Mouse (Mus musculus) embryonic facial prominence, embryonic 13.5 days (tissue): ENCODE data around the gene Ptgr2. TPM values are rescaled to one million over a fixed set of nuclear protein-coding genes. Genes with fewer than 3 reads are reported as not detected.

Source experiments
- ATAC-seq: fragments of 200-750 bp; cut with Nextera tagmentation; 2 replicates; pipeline ENCODE4 v1.8.0; 2017; ENCODE audit warnings: low read depth; ENCODE audit not compliant: insufficient number of reproducible peaks, insufficient read depth, low FRiP score, low TSS enrichment
- H3K27ac ChIP-seq: fragments of 300-500 bp; sonication (generic); 2 replicates; pipeline ENCODE4 v1.5.1; 2015; ENCODE audit warnings: moderate library complexity, mild to moderate bottlenecking, inconsistent platforms
- H3K27me3 ChIP-seq: fragments of 300-500 bp; sonication (generic); 2 replicates; pipeline ENCODE4 v1.6.1; 2015; ENCODE audit warnings: mild to moderate bottlenecking, inconsistent platforms
- H3K36me3 ChIP-seq: fragments of 300-500 bp; sonication (generic); 2 replicates; pipeline ENCODE4 v1.6.1; 2015; ENCODE audit warnings: mild to moderate bottlenecking, inconsistent platforms
- H3K4me1 ChIP-seq: fragments of 300-500 bp; sonication (generic); 2 replicates; pipeline ENCODE4 v1.6.1; 2015; ENCODE audit warnings: inconsistent platforms
- H3K4me2 ChIP-seq: fragments of 300-500 bp; sonication (generic); 2 replicates; pipeline ENCODE4 v1.6.1; 2015; ENCODE audit warnings: moderate library complexity, mild to moderate bottlenecking, inconsistent platforms
- H3K4me3 ChIP-seq: fragments of 300-500 bp; sonication (generic); 2 replicates; pipeline ENCODE4 v1.5.1; 2015; ENCODE audit warnings: mild to moderate bottlenecking, inconsistent platforms
- H3K9ac ChIP-seq: fragments of 300-500 bp; sonication (generic); 2 replicates; pipeline ENCODE4 v1.6.1; 2015; ENCODE audit warnings: mild to moderate bottlenecking, inconsistent platforms
- H3K9me3 ChIP-seq: fragments of 300-500 bp; sonication (generic); 2 replicates; pipeline ENCODE4 v1.6.1; 2016; ENCODE audit warnings: inconsistent platforms
- WGBS: fragments of 180-500 bp; shearing (Covaris S2); methylation state at CpG from one replicate; pipeline ENCODE4 v1.1.7; 2015; ENCODE audit warnings: mixed read lengths; 5-methylcytosine and 5-hydroxymethylcytosine counted together
- polyA plus RNA-seq: library from polyadenylated mRNA; unstranded; fragments of >200 nt; fragmentation: Nextera tagmentation; extraction: Ambion mirVana; gene quantifications from 2 replicates; pipeline ENCODE4 v1.2.1, GENCODE M21; 2015

The Ptgr2 gene
- polyA plus RNA-seq, 1 experiment from 2014 or later = 12.7 TPM

DNA sequence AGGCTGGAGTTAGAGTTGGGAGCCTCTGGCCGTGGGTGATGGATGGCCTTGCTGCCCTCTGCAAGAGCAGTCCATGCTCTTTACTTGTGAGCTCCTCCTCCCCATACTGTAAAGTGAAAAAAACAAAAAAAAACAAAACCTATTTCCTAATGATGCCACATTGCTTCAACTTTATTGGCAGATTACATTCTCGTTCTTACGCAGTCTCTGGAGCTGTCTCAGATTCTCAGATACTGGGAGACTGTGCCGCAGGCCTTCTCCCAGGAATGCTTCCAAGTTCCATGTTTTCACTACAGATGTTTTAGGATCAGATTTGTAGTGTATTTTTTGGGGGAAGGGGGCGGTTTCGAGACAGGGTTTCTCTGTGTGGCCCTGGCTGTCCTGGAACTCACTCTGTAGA is 80.1 kb downstream of the Ptgr2 start:
- Histone ChIP-seq H3K9me3 (no peaks in the 10 kb centered on the region), H3K9ac (no peak overlapping the region), H3K27ac (no peak overlapping the region), H3K4me1 (peaks cover 17% of the 10 kb centered on the region), H3K4me2 (no peak overlapping the region), H3K4me3 (no peak overlapping the region), H3K36me3 (peaks cover 32% of the 10 kb centered on the region), H3K27me3 (no peaks in the 10 kb centered on the region)
- ATAC-seq = no peak
- 96% methylated on average over 6 of the region's 6 CpGs for WGBS

Other genes starting within 250 kb of the Ptgr2 start
- 0.22 and 0.81 TPM in 2 replicates for gene Acot4, start 246.9 kb upstream of the Ptgr2 start, polyA plus RNA-seq
- gene Gm49366, start 246.3 kb upstream of the Ptgr2 start, polyA plus RNA-seq = not detected in 2 replicates
- gene Acot3, start 233.1 kb upstream of the Ptgr2 start, polyA plus RNA-seq = not detected in 2 replicates
- gene Acot5, start 215.9 kb upstream of the Ptgr2 start, polyA plus RNA-seq = 0.18 TPM in 1 of 2 replicates, not detected in the other
- gene Acot6, start 184.6 kb upstream of the Ptgr2 start, polyA plus RNA-seq = 1.4 and 1.6 TPM in 2 replicates
- 7.5 and 9.0 TPM in 2 replicates for gene Dnal1, start 170.9 kb upstream of the Ptgr2 start, polyA plus RNA-seq
- gene Pnma1, start 136.7 kb upstream of the Ptgr2 start, polyA plus RNA-seq = 0.74 and 1.1 TPM in 2 replicates
- gene Elmsan1, start 66.4 kb upstream of the Ptgr2 start, polyA plus RNA-seq = 9.9 and 11.1 TPM in 2 replicates
- 83.7 and 93.8 TPM in 2 replicates for gene Zfp410, start 31.6 kb downstream of the Ptgr2 start, polyA plus RNA-seq
- 43.3 and 45.1 TPM in 2 replicates for gene Coq6, start 76.4 kb downstream of the Ptgr2 start, polyA plus RNA-seq
- gene Fam161b, start 76.6 kb downstream of the Ptgr2 start, polyA plus RNA-seq = 4.2 and 5.5 TPM in 2 replicates
- gene Entpd5, start 123.8 kb downstream of the Ptgr2 start, polyA plus RNA-seq = 10.4 and 15.7 TPM in 2 replicates
- gene Bbof1, start 123.8 kb downstream of the Ptgr2 start, polyA plus RNA-seq = 2.3 and 2.6 TPM in 2 replicates
- gene Rnf113a2, start 132.0 kb downstream of the Ptgr2 start, polyA plus RNA-seq = 27.9 and 36.2 TPM in 2 replicates
- 36.7 and 39.6 TPM in 2 replicates for gene Aldh6a1, start 165.8 kb downstream of the Ptgr2 start, polyA plus RNA-seq
- gene Lin52, start 166.2 kb downstream of the Ptgr2 start, polyA plus RNA-seq = 25.7 and 28.2 TPM in 2 replicates